Mouse (Mus musculus) heart, embryonic 15.5 days (tissue): ENCODE data around the gene Spata13. TPM values are rescaled to one million over a fixed set of nuclear protein-coding genes. Genes with fewer than 3 reads are reported as not detected.

ENCODE experiments used
- ATAC-seq: fragments of 200-750 bp; cut with Nextera tagmentation; replicated peaks from 2 replicates; pipeline ENCODE4 v1.8.0; 2017; ENCODE audit warnings: low read depth, moderate TSS enrichment; ENCODE audit not compliant: insufficient number of reproducible peaks, insufficient read depth, low FRiP score
- H3K27ac ChIP-seq: fragments of 300-500 bp; sonication (generic); 2 replicates; pipeline ENCODE4 v1.5.1; 2015; ENCODE audit warnings: mild to moderate bottlenecking, inconsistent platforms
- H3K27me3 ChIP-seq: fragments of 300-500 bp; sonication (generic); 2 replicates; pipeline ENCODE4 v1.6.1; 2015; ENCODE audit warnings: inconsistent platforms
- H3K36me3 ChIP-seq: fragments of 300-500 bp; sonication (generic); 2 replicates; pipeline ENCODE4 v1.6.1; 2015; ENCODE audit warnings: mild to moderate bottlenecking, inconsistent platforms
- H3K4me1 ChIP-seq: fragments of 300-500 bp; sonication (generic); replicated peaks from 2 replicates; pipeline ENCODE4 v1.6.1; 2015; ENCODE audit warnings: inconsistent platforms
- H3K4me2 ChIP-seq: fragments of 300-500 bp; sonication (generic); 2 replicates; pipeline ENCODE4 v1.6.1; 2015; ENCODE audit warnings: inconsistent platforms, mild to moderate bottlenecking, moderate library complexity
- H3K4me3 ChIP-seq: fragments of 300-500 bp; sonication (generic); 2 replicates; pipeline ENCODE4 v1.5.1; 2015; ENCODE audit warnings: mild to moderate bottlenecking, inconsistent platforms
- H3K9ac ChIP-seq: fragments of 300-500 bp; sonication (generic); 2 replicates; pipeline ENCODE4 v1.6.1; 2015; ENCODE audit warnings: mild to moderate bottlenecking, inconsistent platforms
- H3K9me3 ChIP-seq: fragments of 300-500 bp; sonication (generic); replicated peaks from 2 replicates; pipeline ENCODE4 v1.6.1; 2016; ENCODE audit warnings: inconsistent platforms
- WGBS: fragments of 180-500 bp; shearing (Covaris S2); methylation state at CpG from one replicate; pipeline ENCODE4 v1.1.7; 2015; ENCODE audit warnings: mixed read lengths; 5-methylcytosine and 5-hydroxymethylcytosine counted together
- polyA plus RNA-seq: library from polyadenylated mRNA; unstranded; fragments of >200 nt; fragmentation: Nextera tagmentation; extraction: Ambion mirVana; gene quantifications from 2 replicates; pipeline ENCODE4 v1.2.1, GENCODE M21; 2015

The Spata13 gene
- polyA plus RNA-seq, 1 experiment from 2014 or later: 14.9 TPM

DNA sequence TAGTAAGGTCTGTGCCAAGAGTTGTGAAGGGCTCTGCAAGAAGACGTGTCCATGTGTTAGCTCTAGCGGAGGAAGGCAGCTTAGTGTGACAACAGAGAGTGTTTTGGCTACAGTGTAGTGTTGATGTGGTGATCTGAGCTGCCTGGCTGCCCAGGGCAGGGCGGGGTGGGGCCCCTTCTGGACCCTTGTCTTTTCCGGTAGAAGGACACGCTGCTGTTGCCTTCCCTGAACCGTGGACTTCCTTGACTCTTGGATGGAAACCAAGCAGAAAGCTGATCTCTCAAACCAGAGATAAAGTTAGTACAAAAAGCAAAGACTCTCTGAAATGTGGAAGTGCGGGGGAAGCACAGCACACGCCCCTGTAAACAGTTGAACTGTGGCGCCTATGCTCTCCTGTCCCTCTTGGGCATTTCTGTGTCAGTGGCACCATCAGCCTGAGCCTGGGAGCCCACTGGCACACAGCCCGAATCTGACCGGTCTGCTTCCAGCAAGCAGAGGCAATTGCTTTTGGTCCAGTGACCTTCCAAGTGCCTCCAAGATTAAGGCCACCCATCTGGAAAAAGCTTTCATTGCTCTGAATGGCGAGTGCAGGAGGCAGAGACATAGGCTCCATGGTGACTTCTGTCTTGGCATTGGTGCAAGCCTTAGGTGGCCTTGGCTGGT, 48.7 kb downstream of the Spata13 start:
- ATAC-seq: peak; percentile 67; the same call in 1 of the 2 replicates
- Histone ChIP-seq H3K9me3 (no peaks in the 10 kb centered on the region), H3K27ac (no peak overlapping the region; the same call in 1 of the 2 replicates), H3K4me3 (no peak overlapping the region), H3K4me1 (peaks cover 10% of the 10 kb centered on the region), H3K9ac (no peak overlapping the region), H3K36me3 (no peaks in the 10 kb centered on the region), H3K27me3 (no peaks in the 10 kb centered on the region), H3K4me2 (peak overlapping the region; percentile 38)
- WGBS: 36% methylated on average over 12 of the region's 12 CpGs

DNA sequence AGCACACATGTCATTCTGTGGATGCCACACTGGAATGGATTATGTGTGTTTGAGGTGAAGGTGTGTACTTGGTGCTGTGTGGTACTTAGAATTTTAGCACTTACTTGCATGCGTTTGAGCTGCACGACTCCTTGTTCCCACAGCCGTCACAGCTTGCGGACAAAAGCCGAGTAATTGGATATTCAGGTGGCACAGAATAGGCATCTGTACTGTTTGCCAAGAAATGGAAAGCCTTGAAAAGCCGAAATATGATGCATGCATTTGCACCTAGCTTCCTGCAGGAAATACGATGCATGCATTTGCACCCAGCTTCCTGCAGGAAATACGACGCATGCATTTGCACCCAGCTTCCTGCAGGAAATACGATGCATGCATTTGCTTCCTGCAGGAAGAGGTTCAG, 50.2 kb downstream of the Spata13 start:
- no peak for ATAC-seq
- H3K4me1 ChIP-seq: peaks cover 10% of the 10 kb centered on the region
- H3K9me3 ChIP-seq: no peaks in the 10 kb centered on the region
- 78% methylated on average over 10 of the region's 10 CpGs for WGBS
- no peak overlapping the region for H3K4me3 ChIP-seq
- H3K27me3 ChIP-seq: no peaks in the 10 kb centered on the region
- no peak overlapping the region for H3K4me2 ChIP-seq
- no peak overlapping the region for H3K27ac ChIP-seq
- no peaks in the 10 kb centered on the region for H3K36me3 ChIP-seq
- H3K9ac ChIP-seq: no peak overlapping the region

DNA sequence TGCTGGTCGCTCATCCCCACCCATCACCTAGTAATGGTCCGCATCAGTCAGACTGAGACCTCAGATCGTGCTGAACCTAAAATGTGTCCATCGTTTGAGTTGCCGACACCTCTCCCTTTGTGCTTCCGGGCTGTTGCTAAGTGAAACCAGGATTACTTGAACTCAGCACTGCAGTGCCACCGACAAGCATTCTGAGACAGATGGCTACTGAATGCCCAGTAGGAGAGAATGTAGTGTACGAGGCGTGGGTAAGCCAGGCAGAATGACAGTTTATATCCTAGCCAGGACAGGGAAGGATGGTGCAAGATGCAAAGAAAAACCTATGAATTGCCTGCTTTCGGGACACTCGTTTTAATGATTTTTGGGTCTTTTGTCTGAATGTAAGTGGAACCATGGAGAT, 52.9 kb downstream of the Spata13 start:
- no peak overlapping the region for H3K27ac ChIP-seq
- no peaks in the 10 kb centered on the region for H3K36me3 ChIP-seq
- 0 out of 2 replicates have a peak, but pooled peaks cover 2% of the 10 kb centered on the region for H3K27me3 ChIP-seq
- H3K4me3 ChIP-seq: no peak overlapping the region
- H3K9me3 ChIP-seq: no peaks in the 10 kb centered on the region
- 84% methylated on average over 11 of the region's 11 CpGs for WGBS
- no peak overlapping the region for H3K4me2 ChIP-seq
- peaks cover 10% of the 10 kb centered on the region for H3K4me1 ChIP-seq
- H3K9ac ChIP-seq: no peak overlapping the region
- no peak for ATAC-seq

DNA sequence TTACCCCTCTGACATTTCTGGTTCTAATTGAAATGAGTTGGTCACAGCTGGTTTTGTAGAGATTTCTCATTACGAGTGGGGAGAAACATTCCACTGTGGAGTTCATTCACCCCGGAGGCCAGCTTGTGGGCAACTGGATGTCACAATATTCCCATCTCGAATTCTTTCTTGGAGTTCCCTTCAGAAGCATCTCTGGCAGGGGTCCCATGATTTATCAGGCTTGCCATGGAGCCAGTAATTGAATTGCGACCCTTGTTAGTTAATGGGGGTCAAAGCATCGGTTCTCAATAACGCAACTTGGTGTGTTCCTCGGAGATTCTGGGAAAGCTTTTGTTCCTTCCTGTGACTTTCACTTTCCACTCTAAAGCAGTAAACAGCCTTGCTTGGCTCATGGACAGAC, 53.4 kb downstream of the Spata13 start:
- no peaks in the 10 kb centered on the region for H3K9me3 ChIP-seq
- no peak overlapping the region for H3K9ac ChIP-seq
- H3K27ac ChIP-seq: no peak overlapping the region
- no peaks in the 10 kb centered on the region for H3K36me3 ChIP-seq
- 0 out of 2 replicates have a peak, but pooled peaks cover 2% of the 10 kb centered on the region for H3K27me3 ChIP-seq
- H3K4me3 ChIP-seq: no peak overlapping the region
- no peak for ATAC-seq
- H3K4me1 ChIP-seq: peaks cover 8% of the 10 kb centered on the region
- no peak overlapping the region for H3K4me2 ChIP-seq
- 70% methylated on average over 7 of the region's 7 CpGs for WGBS

DNA sequence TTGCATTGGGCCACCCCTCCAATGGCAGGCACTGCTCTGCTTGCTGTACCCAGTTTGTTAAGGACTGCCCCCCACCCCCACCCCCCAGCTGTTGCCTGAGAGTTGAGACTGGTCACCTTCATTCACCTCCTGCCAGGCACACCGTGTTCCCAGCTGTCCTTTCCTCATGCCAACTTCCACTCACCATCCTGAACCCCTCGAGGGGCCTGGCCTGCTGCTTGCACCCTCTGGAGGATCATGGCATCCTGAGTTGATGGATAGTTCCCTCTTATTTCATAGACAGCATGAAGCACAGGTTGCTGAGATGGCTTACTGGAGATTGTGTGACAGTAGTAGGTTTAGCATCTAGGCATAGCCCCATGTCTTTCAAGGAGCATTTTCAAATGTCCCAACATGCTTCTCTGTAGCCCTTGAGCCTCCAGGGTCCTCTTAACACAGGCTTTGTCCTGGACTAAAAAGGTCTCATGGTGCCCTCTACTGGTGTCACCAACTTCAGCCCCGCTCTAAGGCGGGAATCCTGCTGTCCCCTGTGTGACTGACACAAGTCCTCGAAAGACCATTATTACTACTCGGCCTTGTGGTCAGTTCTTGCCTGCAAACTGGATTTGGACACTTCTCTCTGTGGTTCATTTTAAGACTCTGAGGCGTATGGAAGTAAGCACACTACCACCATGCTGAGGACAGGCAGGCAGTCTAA, 54.9 kb downstream of the Spata13 start:
- Histone ChIP-seq H3K9ac (no peak overlapping the region), H3K4me2 (no peak overlapping the region), H3K27me3 (0 out of 2 replicates have a peak, but pooled peaks cover 2% of the 10 kb centered on the region), H3K4me3 (no peak overlapping the region), H3K9me3 (no peaks in the 10 kb centered on the region), H3K27ac (no peak overlapping the region), H3K36me3 (no peaks in the 10 kb centered on the region), H3K4me1 (no peaks in the 10 kb centered on the region)
- ATAC-seq: peak; percentile 71; the same call in 1 of the 2 replicates
- WGBS: 32% methylated on average over 7 of the region's 7 CpGs

DNA sequence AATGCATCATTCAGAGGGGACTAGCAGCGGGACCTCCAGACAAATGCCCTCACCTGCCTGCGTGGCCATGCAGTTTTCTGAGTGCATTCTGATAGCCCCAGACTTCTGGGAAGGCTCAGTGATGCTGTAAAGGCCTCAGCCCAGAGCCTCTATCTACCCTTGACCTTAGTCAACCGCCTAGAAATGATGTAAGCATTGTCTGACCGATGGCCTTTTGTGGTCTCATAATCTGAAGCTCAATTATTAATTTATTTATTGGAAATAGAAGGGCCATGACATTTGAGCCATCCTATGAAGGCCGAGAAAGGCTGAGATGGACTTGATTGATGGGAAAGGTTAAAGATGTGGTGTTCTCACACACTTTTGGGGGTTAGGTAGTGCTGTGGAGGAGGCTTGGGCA, 56.0 kb downstream of the Spata13 start:
- no peaks in the 10 kb centered on the region for H3K36me3 ChIP-seq
- WGBS: 78% methylated on average over 5 of the region's 5 CpGs
- no peak overlapping the region for H3K27ac ChIP-seq
- H3K4me2 ChIP-seq: no peak overlapping the region
- no peak overlapping the region for H3K4me3 ChIP-seq
- no peak for ATAC-seq
- H3K9ac ChIP-seq: no peak overlapping the region
- H3K4me1 ChIP-seq: no peaks in the 10 kb centered on the region
- H3K9me3 ChIP-seq: no peaks in the 10 kb centered on the region
- 0 out of 2 replicates have a peak, but pooled peaks cover 2% of the 10 kb centered on the region for H3K27me3 ChIP-seq

DNA sequence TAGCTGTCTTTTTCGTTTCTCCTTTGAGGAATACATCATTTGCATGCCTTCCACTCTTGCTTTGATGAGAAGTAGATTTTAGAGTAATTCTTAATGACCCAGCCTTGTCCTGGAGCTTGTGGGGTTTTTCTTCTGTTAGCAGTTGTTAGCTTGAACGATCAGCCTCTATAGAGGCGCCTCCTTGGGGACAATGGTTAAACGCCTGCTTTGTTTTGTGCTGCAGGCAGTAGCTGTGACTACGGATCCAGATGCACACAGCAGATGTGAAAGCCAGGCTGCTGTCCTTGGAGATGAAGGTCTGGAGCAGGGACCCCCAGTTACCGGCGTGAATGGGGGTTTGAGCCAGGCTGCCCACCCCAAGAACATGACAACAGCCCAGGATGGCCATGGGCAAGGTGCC, 56.8 kb downstream of the Spata13 start:
- Histone ChIP-seq H3K9me3 (no peaks in the 10 kb centered on the region), H3K36me3 (no peaks in the 10 kb centered on the region), H3K27me3 (0 out of 2 replicates have a peak, but pooled peaks cover 2% of the 10 kb centered on the region), H3K4me1 (no peaks in the 10 kb centered on the region), H3K4me2 (no peak overlapping the region), H3K9ac (no peak overlapping the region), H3K4me3 (no peak overlapping the region), H3K27ac (no peak overlapping the region)
- WGBS: 88% methylated on average over 7 of the region's 7 CpGs
- no peak for ATAC-seq

DNA sequence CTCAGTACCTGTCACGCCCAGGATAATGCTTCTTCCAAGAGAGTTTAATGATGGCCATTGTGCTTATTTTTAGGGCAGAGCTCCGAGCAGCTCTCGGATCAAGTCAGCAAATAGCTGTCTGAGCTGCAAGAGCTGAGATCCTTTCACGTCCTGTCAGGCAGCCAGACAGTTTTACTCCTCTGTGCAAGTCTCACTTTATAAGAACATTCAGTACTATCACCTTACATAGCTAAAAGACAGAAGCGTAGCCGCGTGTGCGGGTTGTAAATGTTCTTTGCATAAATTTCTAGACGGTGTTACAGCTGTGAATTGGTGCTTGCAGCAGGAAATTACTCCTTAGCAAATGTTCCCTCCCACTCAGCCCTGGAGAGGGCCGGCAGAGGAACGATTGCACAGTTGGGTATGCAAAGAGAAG, 59.3 kb downstream of the Spata13 start:
- no peaks in the 10 kb centered on the region for H3K9me3 ChIP-seq
- no peak overlapping the region for H3K27ac ChIP-seq
- H3K36me3 ChIP-seq: no peaks in the 10 kb centered on the region
- no peaks in the 10 kb centered on the region for H3K4me1 ChIP-seq
- no peak for ATAC-seq
- H3K27me3 ChIP-seq: 0 out of 2 replicates have a peak, but pooled peaks cover 2% of the 10 kb centered on the region
- H3K4me3 ChIP-seq: no peak overlapping the region
- WGBS: 42% methylated on average over 11 of the region's 11 CpGs
- H3K9ac ChIP-seq: no peak overlapping the region
- no peak overlapping the region for H3K4me2 ChIP-seq

DNA sequence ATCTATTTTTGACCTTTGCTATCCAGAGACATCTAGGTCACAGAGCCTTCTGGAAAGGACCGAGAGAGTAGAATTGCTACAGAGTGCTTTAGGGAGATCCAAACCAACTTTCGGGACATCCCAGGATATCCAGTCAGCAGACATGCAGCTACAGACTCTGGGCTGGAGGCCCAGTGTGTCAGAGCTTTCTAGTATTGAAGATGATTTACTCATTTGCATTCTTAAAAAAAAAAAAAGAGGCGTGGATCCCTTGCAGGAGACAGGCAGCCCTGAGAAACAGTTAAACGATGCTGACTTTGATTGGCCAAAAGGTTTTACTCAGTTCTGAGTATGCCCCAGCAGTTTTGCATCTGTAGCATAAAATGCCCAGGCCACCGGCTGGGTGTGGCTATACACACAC, 59.9 kb downstream of the Spata13 start:
- H3K27ac ChIP-seq: no peak overlapping the region
- WGBS: 73% methylated on average over 5 of the region's 5 CpGs
- ATAC-seq: no peak
- no peaks in the 10 kb centered on the region for H3K9me3 ChIP-seq
- H3K9ac ChIP-seq: no peak overlapping the region
- no peaks in the 10 kb centered on the region for H3K36me3 ChIP-seq
- 0 out of 2 replicates have a peak, but pooled peaks cover 2% of the 10 kb centered on the region for H3K27me3 ChIP-seq
- no peak overlapping the region for H3K4me2 ChIP-seq
- no peaks in the 10 kb centered on the region for H3K4me1 ChIP-seq
- no peak overlapping the region for H3K4me3 ChIP-seq

DNA sequence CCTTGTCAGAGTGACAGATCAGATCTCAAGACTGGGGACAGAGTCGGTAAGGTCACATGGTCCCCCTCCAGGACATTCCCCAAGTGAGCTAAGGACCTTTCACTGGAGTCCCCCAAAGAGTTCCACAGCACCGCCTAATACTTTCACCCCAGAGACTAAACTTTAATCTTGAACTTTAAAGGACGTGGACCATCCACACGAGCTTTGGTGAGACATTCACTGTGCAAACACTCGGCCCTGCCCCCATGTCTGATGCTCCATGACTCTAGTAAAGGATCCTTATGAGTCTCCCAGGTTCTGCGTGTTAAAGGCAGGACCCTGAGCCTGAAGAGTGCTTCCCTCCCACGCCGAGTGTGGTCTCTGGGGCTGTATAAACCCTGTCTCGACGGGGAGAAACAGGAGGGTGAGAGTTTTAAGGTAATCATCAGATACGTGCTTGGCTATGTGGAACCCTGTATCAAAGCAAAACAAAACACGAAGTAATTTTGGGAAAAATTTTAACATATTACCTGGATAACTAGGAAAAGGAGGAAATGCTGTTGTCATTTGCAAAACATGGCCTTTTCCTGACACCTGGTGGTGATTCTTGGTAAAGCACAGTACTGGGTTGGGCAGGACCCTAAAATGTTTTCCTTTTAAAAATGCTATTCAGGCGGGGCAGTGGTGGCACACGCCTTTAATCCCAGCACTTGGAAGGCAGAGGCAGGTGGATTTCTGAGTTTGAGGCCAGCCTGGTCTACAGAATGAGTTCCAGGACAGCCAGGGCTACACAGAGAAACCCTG, 60.6 kb downstream of the Spata13 start:
- no peak overlapping the region for H3K9ac ChIP-seq
- 0 out of 2 replicates have a peak, but pooled peaks cover 2% of the 10 kb centered on the region for H3K27me3 ChIP-seq
- H3K27ac ChIP-seq: no peak overlapping the region
- no peak for ATAC-seq
- H3K4me3 ChIP-seq: no peak overlapping the region
- no peak overlapping the region for H3K4me2 ChIP-seq
- H3K9me3 ChIP-seq: no peaks in the 10 kb centered on the region
- WGBS: 61% methylated on average over 14 of the region's 14 CpGs
- H3K36me3 ChIP-seq: no peaks in the 10 kb centered on the region
- H3K4me1 ChIP-seq: no peaks in the 10 kb centered on the region

DNA sequence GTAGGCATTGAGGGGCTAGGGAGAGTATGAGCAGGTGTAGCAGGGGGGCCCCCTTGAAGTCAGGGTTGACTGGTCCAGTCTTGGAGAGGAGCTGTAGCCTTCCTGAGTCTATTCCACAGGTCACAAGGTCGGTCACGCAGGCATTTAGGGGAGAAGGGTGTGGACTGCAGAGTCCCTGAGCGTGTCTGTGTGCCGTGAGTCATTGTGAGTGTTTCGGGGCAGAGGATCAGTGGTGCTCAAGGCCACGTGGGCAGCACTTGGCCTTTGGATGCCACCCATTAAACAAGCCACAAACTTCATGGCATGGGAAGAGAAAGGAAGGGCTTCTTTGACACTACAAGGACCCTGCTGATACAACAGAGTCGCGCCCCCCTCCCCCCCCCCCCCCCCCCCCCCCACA, 63.5 kb downstream of the Spata13 start:
- Histone ChIP-seq H3K4me3 (no peak overlapping the region), H3K36me3 (no peaks in the 10 kb centered on the region), H3K9ac (no peak overlapping the region), H3K9me3 (no peaks in the 10 kb centered on the region), H3K27ac (no peak overlapping the region), H3K4me2 (no peak overlapping the region), H3K4me1 (no peaks in the 10 kb centered on the region), H3K27me3 (no peaks in the 10 kb centered on the region)
- no peak for ATAC-seq
- WGBS: 73% methylated on average over 8 of the region's 8 CpGs
